Mouse (Mus musculus): Measurements from ENCODE around the gene Dynll1.

DNA sequence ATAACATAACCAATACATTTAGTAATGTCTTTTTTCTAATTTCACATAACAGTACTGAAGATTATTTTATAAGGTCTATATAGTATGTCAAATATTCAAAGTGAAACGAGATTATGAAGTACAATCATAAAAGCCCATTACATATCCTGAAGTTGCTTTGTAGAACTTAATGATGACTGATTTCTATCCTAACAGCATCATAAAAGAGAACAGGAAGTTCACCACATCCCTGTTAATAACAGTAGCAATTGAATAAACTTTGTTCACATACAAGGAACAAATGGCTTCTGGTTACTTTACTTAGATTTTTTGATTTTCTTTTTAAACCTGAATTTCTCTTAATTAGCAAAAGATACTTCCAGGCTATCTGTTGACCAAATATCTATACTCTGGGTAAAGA is 38.9 kb downstream of the Dynll1 start:
- TF ChIP-seq EP300 (IDR thresholded peaks at IDR 0.05; ENCODE audit: insufficient read depth, low read depth, low read length), result no peak
- TF ChIP-seq POLR2A (IDR thresholded peaks at IDR 0.05; ENCODE audit: insufficient read depth, low read depth, low read length), result no peak
- no peak for TF ChIP-seq CTCF (IDR thresholded peaks at IDR 0.05)
